Mouse (Mus musculus): ENCODE measurements around the gene Cs. TPM values are rescaled to one million over a fixed set of nuclear protein-coding genes. Genes with fewer than 3 reads are reported as not detected.

Gene Cs
- total and polyA plus RNA-seq, 2 experiments from 2014 or later, result 285 to 311 TPM

DNA sequence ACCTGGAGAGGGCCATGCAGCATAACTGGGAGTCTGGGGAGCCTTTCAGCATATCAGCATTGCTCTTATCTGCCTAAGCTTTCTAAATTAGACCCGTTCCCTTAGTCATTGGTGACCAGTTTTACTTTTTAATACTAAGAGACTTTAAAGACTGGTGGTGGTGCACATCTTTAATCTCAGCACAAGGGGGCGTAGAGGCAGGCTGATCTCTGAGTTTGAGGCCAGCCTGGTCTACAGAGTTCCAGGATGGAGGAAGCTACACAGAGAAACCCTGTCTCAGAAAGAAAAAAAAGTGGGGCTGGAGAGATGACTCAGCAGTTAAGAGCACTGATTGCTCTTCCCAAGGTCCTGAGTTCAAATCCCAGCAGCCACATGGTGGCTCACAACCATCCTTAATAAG lies 2.7 kb downstream of the Cs start:
- no peak overlapping the region for H3K4me2 ChIP-seq (ENCODE audit: low read depth, low read length)
- TF ChIP-seq CTCF (IDR thresholded peaks at IDR 0.05; ENCODE audit: low read depth), result peak; percentile 24; the same call in 1 of the 2 replicates
- H3K4me1 ChIP-seq (ENCODE audit: insufficient read depth, low read length), result peaks cover 14% of the 10 kb centered on the region
- no peak overlapping the region for H3K9ac ChIP-seq (replicated peaks; ENCODE audit: low read length)
- H3K27ac ChIP-seq, result no peak overlapping the region
- 82% methylated on average over 2 of the region's 2 CpGs for WGBS
- DNase-seq (ENCODE audit: low spot score) (no peak), ATAC-seq (no peak)
- H3K4me3 ChIP-seq (ENCODE audit: low read length), result no peak overlapping the region
- no peaks in the 10 kb centered on the region for H3K27me3 ChIP-seq (ENCODE audit: insufficient read depth, low read length)
- H3K36me3 ChIP-seq (ENCODE audit: insufficient read depth, low read length), result no peaks in the 10 kb centered on the region
- H3K9me3 ChIP-seq (ENCODE audit: low read length), result no peaks in the 10 kb centered on the region

GRCm38 (mm10) chr10:128343436-128343835 lies 5.9 kb downstream of the Cs start:
- Histone ChIP-seq H3K4me1 (ENCODE audit: insufficient read depth, low read length) (peaks cover 14% of the 10 kb centered on the region), H3K27me3 (ENCODE audit: insufficient read depth, low read length) (no peaks in the 10 kb centered on the region), H3K36me3 (ENCODE audit: insufficient read depth, low read length) (no peaks in the 10 kb centered on the region), H3K9me3 (ENCODE audit: low read length) (no peaks in the 10 kb centered on the region), H3K4me3 (ENCODE audit: low read length) (no peak overlapping the region), H3K27ac (peak overlapping the region; percentile 64), H3K4me2 (ENCODE audit: low read depth, low read length) (no peak overlapping the region), H3K9ac (replicated peaks; ENCODE audit: low read length) (no peak overlapping the region)
- ATAC-seq, result no peak
- no peak for DNase-seq (ENCODE audit: low spot score)
- no peak for TF ChIP-seq CTCF (IDR thresholded peaks at IDR 0.05; ENCODE audit: low read depth)
- WGBS, result 73% methylated on average over 1 of the region's 1 CpGs

DNA sequence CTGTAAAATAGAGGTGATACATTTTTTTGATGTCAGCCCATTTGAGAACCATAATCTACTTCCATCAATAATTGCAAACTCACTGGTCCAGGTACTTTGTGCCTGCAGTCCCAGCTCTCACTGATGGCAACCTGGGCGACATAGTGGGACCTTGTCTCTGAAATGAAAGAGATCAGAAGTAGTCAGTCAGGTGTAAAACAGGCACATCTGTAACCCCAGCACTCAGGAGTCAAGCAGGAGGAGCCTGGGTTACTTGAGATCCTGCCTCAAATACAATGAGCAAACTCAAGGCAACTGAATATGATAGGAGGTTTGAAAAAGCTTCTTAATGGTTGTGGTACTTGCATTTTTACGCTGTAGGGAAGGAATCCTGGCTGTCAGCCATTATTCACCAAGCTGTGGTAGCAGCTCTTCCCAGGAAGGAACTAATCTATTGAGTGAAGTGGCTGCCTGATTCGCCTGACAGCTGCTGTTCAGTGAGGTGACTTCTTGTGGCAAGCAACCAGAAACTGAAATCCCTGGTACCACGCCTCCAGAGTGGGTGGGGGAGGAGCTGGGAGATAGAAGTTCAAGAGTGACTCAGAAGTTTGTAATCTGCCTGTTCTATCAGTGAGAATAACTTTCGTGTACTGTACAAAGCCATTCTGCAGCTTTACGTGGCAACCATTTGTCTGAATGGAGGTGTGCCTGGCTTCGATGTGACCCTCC lies 7.2 kb downstream of the Cs start:
- Histone ChIP-seq H3K4me1 (ENCODE audit: insufficient read depth, low read length) (peaks cover 7% of the 10 kb centered on the region; the same call in 1 of the 2 replicates), H3K4me3 (ENCODE audit: low read length) (peak overlapping the region; percentile 1; the same call in 1 of the 2 replicates), H3K36me3 (ENCODE audit: insufficient read depth, low read length) (no peaks in the 10 kb centered on the region), H3K27me3 (ENCODE audit: insufficient read depth, low read length) (no peaks in the 10 kb centered on the region), H3K27ac (peak overlapping the region; percentile 60), H3K9me3 (ENCODE audit: low read length) (no peaks in the 10 kb centered on the region), H3K4me2 (ENCODE audit: low read depth, low read length) (peak overlapping the region; percentile 24), H3K9ac (replicated peaks; ENCODE audit: low read length) (no peak overlapping the region)
- peak; percentile 81 for DNase-seq (ENCODE audit: low spot score)
- 42% methylated on average over 7 of the region's 7 CpGs for WGBS
- no peak for TF ChIP-seq CTCF (IDR thresholded peaks at IDR 0.05; ENCODE audit: low read depth)
- ATAC-seq, result peak; percentile 70

DNA sequence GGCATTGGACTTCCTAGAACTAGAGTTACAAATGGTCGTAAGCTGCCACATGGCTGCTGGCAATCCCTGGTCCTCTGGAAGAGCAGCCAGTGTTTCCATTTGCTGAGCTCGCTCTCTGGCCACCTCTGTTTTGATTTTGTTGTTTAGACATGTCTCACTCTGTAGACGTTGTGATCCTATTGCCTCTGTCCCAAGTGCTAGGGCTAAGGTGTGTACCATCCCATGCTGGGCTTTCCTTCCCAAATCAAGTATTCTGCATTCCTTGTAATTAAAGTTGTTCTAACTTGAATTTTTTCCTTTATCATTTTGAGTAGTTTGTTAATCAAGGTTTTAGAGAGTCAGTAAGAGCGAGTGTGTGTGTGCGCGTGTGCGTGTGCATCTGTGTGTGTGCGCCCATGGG lies 10.0 kb downstream of the Cs start:
- peaks cover 19% of the 10 kb centered on the region for H3K36me3 ChIP-seq (ENCODE audit: insufficient read depth, low read length)
- peaks cover 4% of the 10 kb centered on the region; the same call in 1 of the 2 replicates for H3K4me1 ChIP-seq (ENCODE audit: insufficient read depth, low read length)
- ATAC-seq (no peak), DNase-seq (ENCODE audit: low spot score) (no peak)
- no peak overlapping the region for H3K27ac ChIP-seq
- H3K4me3 ChIP-seq (ENCODE audit: low read length), result no peak overlapping the region
- no peaks in the 10 kb centered on the region for H3K9me3 ChIP-seq (ENCODE audit: low read length)
- no peaks in the 10 kb centered on the region for H3K27me3 ChIP-seq (ENCODE audit: insufficient read depth, low read length)
- TF ChIP-seq CTCF (IDR thresholded peaks at IDR 0.05; ENCODE audit: low read depth), result no peak
- WGBS, result 87% methylated on average over 8 of the region's 8 CpGs
- no peak overlapping the region for H3K9ac ChIP-seq (replicated peaks; ENCODE audit: low read length)
- no peak overlapping the region for H3K4me2 ChIP-seq (ENCODE audit: low read depth, low read length)

DNA sequence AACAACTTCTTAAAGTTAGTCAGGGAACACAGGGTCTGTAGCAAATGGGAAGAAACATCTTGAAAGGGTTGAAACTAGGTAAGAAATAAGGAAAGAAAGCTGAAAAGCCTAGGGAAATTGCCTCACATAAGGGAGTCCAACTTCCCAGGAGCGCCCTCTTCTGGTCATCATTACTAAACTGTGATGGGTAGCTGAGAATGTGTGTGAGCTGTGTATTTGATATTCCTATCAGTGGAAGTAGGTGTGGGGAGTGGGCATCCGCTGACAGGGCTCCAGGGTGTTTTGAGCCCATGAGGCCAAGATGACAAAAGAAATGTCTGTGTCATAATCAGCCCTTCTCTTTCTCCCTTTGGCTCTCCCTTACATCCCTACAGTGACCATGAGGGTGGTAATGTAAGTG lies 21.3 kb downstream of the Cs start:
- Histone ChIP-seq H3K4me1 (ENCODE audit: insufficient read depth, low read length) (no peaks in the 10 kb centered on the region), H3K4me3 (ENCODE audit: low read length) (no peak overlapping the region), H3K9me3 (ENCODE audit: low read length) (no peaks in the 10 kb centered on the region), H3K4me2 (ENCODE audit: low read depth, low read length) (no peak overlapping the region), H3K36me3 (ENCODE audit: insufficient read depth, low read length) (peaks cover 58% of the 10 kb centered on the region), H3K27ac (no peak overlapping the region), H3K9ac (replicated peaks; ENCODE audit: low read length) (no peak overlapping the region), H3K27me3 (ENCODE audit: insufficient read depth, low read length) (no peaks in the 10 kb centered on the region)
- 57% methylated on average over 2 of the region's 2 CpGs for WGBS
- DNase-seq (ENCODE audit: low spot score) (peak; percentile 78), ATAC-seq (no peak)
- TF ChIP-seq CTCF (IDR thresholded peaks at IDR 0.05; ENCODE audit: low read depth), result peak; percentile 70

GRCm38 (mm10) chr10:128359226-128359625 lies 21.7 kb downstream of the Cs start:
- 96% methylated on average over 6 of the region's 6 CpGs for WGBS
- H3K36me3 ChIP-seq (ENCODE audit: insufficient read depth, low read length), result peaks cover 54% of the 10 kb centered on the region
- no peak for ATAC-seq

GRCm38 (mm10) chr10:128361836-128362235 lies 24.3 kb downstream of the Cs start:
- Histone ChIP-seq H3K4me1 (ENCODE audit: insufficient read depth, low read length) (no peaks in the 10 kb centered on the region), H3K9ac (replicated peaks; ENCODE audit: low read length) (no peak overlapping the region), H3K27me3 (ENCODE audit: insufficient read depth, low read length) (no peaks in the 10 kb centered on the region), H3K9me3 (ENCODE audit: low read length) (no peaks in the 10 kb centered on the region), H3K4me2 (ENCODE audit: low read depth, low read length) (no peak overlapping the region), H3K36me3 (ENCODE audit: insufficient read depth, low read length) (peaks cover 42% of the 10 kb centered on the region), H3K27ac (no peak overlapping the region), H3K4me3 (ENCODE audit: low read length) (no peak overlapping the region)
- 94% methylated on average over 6 of the region's 6 CpGs for WGBS
- DNase-seq (ENCODE audit: low spot score) (no peak), ATAC-seq (no peak)
- no peak for TF ChIP-seq CTCF (IDR thresholded peaks at IDR 0.05; ENCODE audit: low read depth)

More at GRCm38 (mm10) chr10:128359226-128359625, 21.7 kb downstream of the Cs start:
- Histone ChIP-seq H3K9ac (replicated peaks; ENCODE audit: low read length) (no peak overlapping the region), H3K4me2 (ENCODE audit: low read depth, low read length) (no peak overlapping the region), H3K27ac (no peak overlapping the region), H3K27me3 (ENCODE audit: insufficient read depth, low read length) (no peaks in the 10 kb centered on the region), H3K4me1 (ENCODE audit: insufficient read depth, low read length) (no peaks in the 10 kb centered on the region), H3K4me3 (ENCODE audit: low read length) (no peak overlapping the region), H3K9me3 (ENCODE audit: low read length) (no peaks in the 10 kb centered on the region)
- DNase-seq (ENCODE audit: low spot score), result no peak
- TF ChIP-seq CTCF (IDR thresholded peaks at IDR 0.05; ENCODE audit: low read depth), result no peak
